ENCODE assay signal across 8 mouse cellular contexts in genomic region chr2:25500071-25500575, GRCm38 (mm10). TPM values are rescaled to one million over a fixed set of nuclear protein-coding genes. Genes with fewer than 3 reads are reported as not detected.
DNase-seq lines count a peak whose midpoint lies in the region; ATAC-seq and TF ChIP-seq lines count a peak whose summit lies in the region.

No protein-coding gene starts in this region.

- H3K9ac ChIP-seq in limb, embryonic 12.5 days (replicated peaks), result peak overlapping the region; percentile 44; the same call in 1 of the 2 replicates

- peak overlapping the region; percentile 92 for H3K4me2 ChIP-seq in limb, embryonic 12.5 days

- ATAC-seq in limb, embryonic 12.5 days (ENCODE audit: insufficient number of reproducible peaks, insufficient read depth, low FRiP score, low TSS enrichment, low read depth), result peak; percentile 45; the same call in 1 of the 2 replicates

- DNase-seq in cerebellum, adult 11-12 months, result peak; percentile 62
- no peak for DNase-seq in cerebellum, postnatal 14 days
- peak; percentile 30 for DNase-seq in thymus, postnatal 4 days
- DNase-seq in thymus, postnatal 0 days (ENCODE audit: low spot score), result no peak
- no peak for DNase-seq in right cerebral cortex, postnatal 14 days
- no peak for DNase-seq in cerebellum, adult 18-20 months

- peaks cover 15% of the 10 kb centered on the region for H3K4me1 ChIP-seq in limb, embryonic 12.5 days (replicated peaks)
- H3K4me1 ChIP-seq in small intestine, adult 2 months (ENCODE audit: control insufficient read depth, insufficient read depth, insufficient read length, low read length), result peaks cover 26% of the 10 kb centered on the region

- H3K27ac ChIP-seq in limb, embryonic 12.5 days, result peak overlapping the region; percentile 42; the same call in 1 of the 2 replicates
- peak overlapping the region; percentile 86 for H3K27ac ChIP-seq in small intestine, adult 2 months (ENCODE audit: insufficient read depth, low read depth, low read length)

- no peak for TF ChIP-seq POLR2A in small intestine, adult 2 months (IDR thresholded peaks at IDR 0.05; ENCODE audit: low read depth, low read length)

- WGBS in limb, embryonic 12.5 days, result 68% methylated on average over 6 of the region's 6 CpGs
- 52% methylated on average over 6 of the region's 6 CpGs for WGBS in small intestine, adult 2 months

- H3K27me3 ChIP-seq in limb, embryonic 12.5 days, result no peaks in the 10 kb centered on the region
- H3K27me3 ChIP-seq in small intestine, adult 2 months (ENCODE audit: control insufficient read depth, insufficient read depth, low read length), result no peaks in the 10 kb centered on the region

- no peaks in the 10 kb centered on the region for H3K9me3 ChIP-seq in limb, embryonic 12.5 days

- peak overlapping the region; percentile 83 for H3K4me3 ChIP-seq in limb, embryonic 12.5 days (replicated peaks)
- peak overlapping the region; percentile 55 for H3K4me3 ChIP-seq in small intestine, adult 2 months (ENCODE audit: low read depth, low read length)

- no peak for TF ChIP-seq CTCF in small intestine, adult 2 months (IDR thresholded peaks at IDR 0.05; ENCODE audit: extremely low read depth, insufficient read length, insufficient replicate concordance, low read depth, low read length)

- H3K36me3 ChIP-seq in limb, embryonic 12.5 days, result peaks cover 28% of the 10 kb centered on the region
- peaks cover 16% of the 10 kb centered on the region for H3K36me3 ChIP-seq in small intestine, adult 2 months (ENCODE audit: control insufficient read depth, insufficient read depth, low read length)

RNA-seq across cellular contexts. Expression of gene Fbxw5, which starts 0.4 kb away (rescaled TPM):
- 44.3 and 47.2 TPM in 2 replicates for polyA plus RNA-seq in thymus, postnatal 0 days (2015; fragmentation: Nextera tagmentation; extraction: Ambion mirVana)
- 68.4 and 76.8 TPM in 2 replicates for polyA plus RNA-seq in limb, embryonic 12.5 days (2016; fragmentation: Nextera tagmentation; extraction: Ambion mirVana)
- polyA plus RNA-seq in small intestine, adult 2 months (2012; rRNA removed), result 32.0 and 34.0 TPM in 2 replicates

RNA-seq across cellular contexts. Expression of gene C8g, which starts 1.4 kb away (rescaled TPM):
- polyA plus RNA-seq in thymus, postnatal 0 days (2015; fragmentation: Nextera tagmentation; extraction: Ambion mirVana), result 5.6 and 6.4 TPM in 2 replicates
- polyA plus RNA-seq in limb, embryonic 12.5 days (2016; fragmentation: Nextera tagmentation; extraction: Ambion mirVana), result 4.0 and 6.1 TPM in 2 replicates
- 2.1 and 2.2 TPM in 2 replicates for polyA plus RNA-seq in small intestine, adult 2 months (2012; rRNA removed)

RNA-seq across cellular contexts. Expression of gene Lcn12, which starts 6.4 kb away (rescaled TPM):
- not detected in 2 replicates for polyA plus RNA-seq in thymus, postnatal 0 days (2015; fragmentation: Nextera tagmentation; extraction: Ambion mirVana)
- not detected in 2 replicates for polyA plus RNA-seq in limb, embryonic 12.5 days (2016; fragmentation: Nextera tagmentation; extraction: Ambion mirVana)
- not detected in 2 replicates for polyA plus RNA-seq in small intestine, adult 2 months (2012; rRNA removed)

RNA-seq across cellular contexts. Expression of gene Ptgds, which starts 30.3 kb away (rescaled TPM):
- polyA plus RNA-seq in thymus, postnatal 0 days (2015; fragmentation: Nextera tagmentation; extraction: Ambion mirVana), result 6.3 TPM in 2 replicates
- polyA plus RNA-seq in limb, embryonic 12.5 days (2016; fragmentation: Nextera tagmentation; extraction: Ambion mirVana), result 0.35 and 0.50 TPM in 2 replicates
- 0.28 and 0.39 TPM in 2 replicates for polyA plus RNA-seq in small intestine, adult 2 months (2012; rRNA removed)

RNA-seq across cellular contexts. Expression of gene Paxx, which starts 39.2 kb away (rescaled TPM):
- polyA plus RNA-seq in thymus, postnatal 0 days (2015; fragmentation: Nextera tagmentation; extraction: Ambion mirVana), result 72.4 and 83.3 TPM in 2 replicates
- 23.2 and 23.6 TPM in 2 replicates for polyA plus RNA-seq in limb, embryonic 12.5 days (2016; fragmentation: Nextera tagmentation; extraction: Ambion mirVana)
- polyA plus RNA-seq in small intestine, adult 2 months (2012; rRNA removed), result 48.6 and 62.7 TPM in 2 replicates

Comparison
In these comparisons a context has a peak if more than half of its experiments do, and no peak if none do; other contexts are left out.
1. DNase-seq: peak in cerebellum, adult 11-12 months (single experiment) and thymus, postnatal 4 days (single experiment); none in cerebellum, postnatal 14 days (0 of 2), thymus, postnatal 0 days (single experiment), right cerebral cortex, postnatal 14 days (single experiment) and cerebellum, adult 18-20 months (0 of 2).